25 mouse cellular contexts compared by ENCODE assay signal in genomic region chr13:16498052-16498451, GRCm38 (mm10).
"Had no signal": no experiment of that assay in that cellular context is flagged by ENCODE, and none has a peak within 500 bp of the region (broad histone marks: within the 10 kb centered on the region; RNA-seq: fewer than 3 reads in every experiment).

No protein-coding gene starts in this region.

- H3K4me1 ChIP-seq: embryonic facial prominence, embryonic 10.5 days; embryonic facial prominence, embryonic 12.5 days; embryonic facial prominence, embryonic 13.5 days; embryonic facial prominence, embryonic 15.5 days; forebrain, embryonic 10.5 days; forebrain, embryonic 12.5 days; forebrain, embryonic 13.5 days; forebrain, embryonic 15.5 days had no signal

- H3K9ac ChIP-seq: embryonic facial prominence, embryonic 12.5 days; embryonic facial prominence, embryonic 13.5 days; embryonic facial prominence, embryonic 15.5 days; forebrain, embryonic 12.5 days; forebrain, embryonic 13.5 days; forebrain, embryonic 15.5 days; forebrain, postnatal 0 days had no signal

- H3K4me3 ChIP-seq: embryonic facial prominence, embryonic 10.5 days; embryonic facial prominence, embryonic 12.5 days; embryonic facial prominence, embryonic 13.5 days; embryonic facial prominence, embryonic 15.5 days; erythroblast, embryonic 14.5 days; forebrain, embryonic 10.5 days; forebrain, embryonic 12.5 days; forebrain, embryonic 13.5 days; forebrain, embryonic 15.5 days; gastrocnemius, adult 2 months; heart, adult 2 months had no signal

- DNase-seq: cerebellum, adult 9-10 months; cerebellum, adult 9-11 months; cerebellum, postnatal 10 days; cerebellum, postnatal 14 days; cerebellum, postnatal 25 days; cerebellum, postnatal 36 days; embryo, embryonic 11 days; forebrain, postnatal 0 days; gastrocnemius, adult 2 months; gastrocnemius, postnatal 10 days; gastrocnemius, postnatal 14 days; gastrocnemius, postnatal 25 days; gastrocnemius, postnatal 36 days; heart, adult 11 months; heart, adult 18-20 months; heart, adult 2 months had no signal

- H3K36me3 ChIP-seq: embryonic facial prominence, embryonic 10.5 days; embryonic facial prominence, embryonic 12.5 days; embryonic facial prominence, embryonic 13.5 days; embryonic facial prominence, embryonic 15.5 days; forebrain, embryonic 10.5 days; forebrain, embryonic 12.5 days; forebrain, embryonic 15.5 days had no signal

- H3K27ac ChIP-seq: embryonic facial prominence, embryonic 10.5 days; embryonic facial prominence, embryonic 12.5 days; embryonic facial prominence, embryonic 13.5 days; embryonic facial prominence, embryonic 15.5 days; forebrain, embryonic 10.5 days; forebrain, embryonic 12.5 days; forebrain, embryonic 13.5 days; forebrain, embryonic 15.5 days; gastrocnemius, adult 2 months; heart, adult 2 months had no signal

- H3K4me2 ChIP-seq: embryonic facial prominence, embryonic 12.5 days; embryonic facial prominence, embryonic 13.5 days; embryonic facial prominence, embryonic 15.5 days; forebrain, embryonic 12.5 days; forebrain, embryonic 13.5 days; forebrain, embryonic 15.5 days had no signal

- H3K9me3 ChIP-seq: embryonic facial prominence, embryonic 10.5 days; embryonic facial prominence, embryonic 12.5 days; embryonic facial prominence, embryonic 13.5 days; embryonic facial prominence, embryonic 15.5 days; forebrain, embryonic 10.5 days; forebrain, embryonic 12.5 days; forebrain, embryonic 13.5 days; forebrain, embryonic 15.5 days had no signal

- H3K27me3 ChIP-seq: embryonic facial prominence, embryonic 12.5 days; embryonic facial prominence, embryonic 13.5 days; embryonic facial prominence, embryonic 15.5 days; forebrain, embryonic 12.5 days; forebrain, embryonic 13.5 days; forebrain, embryonic 15.5 days had no signal
